Mouse (Mus musculus) ES-E14 (cell line): Measurements from ENCODE around the gene Avl9.

ENCODE experiments used
- CHD2 ChIP-seq: IDR thresholded peaks from 2 replicates; pipeline ENCODE4 v1.6.1; 2014; ENCODE audit warnings: mild to moderate bottlenecking, low read depth, low read length, inconsistent platforms
- MAFK ChIP-seq: IDR thresholded peaks from 2 replicates; pipeline ENCODE4 v1.6.1; 2014; ENCODE audit warnings: mild to moderate bottlenecking, low read depth, low read length, inconsistent platforms; ENCODE audit not compliant: insufficient read depth
- ZC3H11A ChIP-seq: IDR thresholded peaks from 2 replicates; pipeline ENCODE4 v1.6.1; 2012; ENCODE audit warnings: low read depth, mild to moderate bottlenecking, inconsistent platforms, low read length, borderline replicate concordance
- ZNF384 ChIP-seq: IDR thresholded peaks from 2 replicates; pipeline ENCODE4 v1.6.1; 2012; ENCODE audit warnings: low read depth, low read length, inconsistent platforms

- TF ChIP-seq MAFK (no peak), ZNF384 (no peak), ZC3H11A (no peak), CHD2 (no peak)
These were observed 82.0 kb downstream of the Avl9 start for GRCm38 (mm10) chr6:56796668-56797141.
